Mouse (Mus musculus): ENCODE data around the gene Auh.

GRCm38 (mm10) chr13:52949211-52949610, 19.7 kb upstream of the Auh start:
- TF ChIP-seq POLR2A (IDR thresholded peaks at IDR 0.05; ENCODE audit: control insufficient read depth, extremely low read depth, insufficient read depth, low read length, poor library complexity) (no peak), CTCF (IDR thresholded peaks at IDR 0.05; ENCODE audit: borderline replicate concordance, control insufficient read depth, extremely low read depth, insufficient read depth, low read length, poor library complexity) (no peak)

Measured in thymus, adult 2 months (tissue).